Mouse (Mus musculus) ES-E14 (cell line): ENCODE data around the gene Ephb6.

Experiments used
- CHD2 ChIP-seq: IDR thresholded peaks from 2 replicates; pipeline ENCODE4 v1.6.1; 2014; ENCODE audit warnings: mild to moderate bottlenecking, low read depth, low read length, inconsistent platforms
- HCFC1 ChIP-seq: IDR thresholded peaks from 2 replicates; pipeline ENCODE4 v1.6.1; 2012; ENCODE audit warnings: low read length, inconsistent platforms, borderline replicate concordance; ENCODE audit not compliant: insufficient read depth
- MAFK ChIP-seq: IDR thresholded peaks from 2 replicates; pipeline ENCODE4 v1.6.1; 2014; ENCODE audit warnings: mild to moderate bottlenecking, low read depth, low read length, inconsistent platforms; ENCODE audit not compliant: insufficient read depth

DNA sequence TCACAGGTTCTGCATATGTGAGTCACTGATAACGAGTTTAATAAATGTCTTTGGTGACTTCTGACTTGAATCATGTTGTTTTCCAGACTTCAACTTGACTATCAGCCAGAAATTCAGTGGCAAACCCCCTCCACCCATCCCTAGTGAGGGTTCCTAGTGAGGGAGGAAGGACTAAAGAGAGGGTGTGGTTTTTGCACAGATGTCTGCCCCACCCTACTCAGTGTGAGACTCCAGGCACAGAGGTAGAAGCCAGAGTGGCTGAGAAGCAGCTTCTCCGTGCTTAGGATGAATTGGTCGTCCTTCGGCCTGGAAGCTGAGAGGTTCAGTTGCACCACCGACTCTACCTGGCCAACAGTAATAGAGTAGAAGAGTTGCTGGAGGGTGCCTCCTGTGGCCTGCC lies 47.8 kb upstream of the Ephb6 start:
- TF ChIP-seq HCFC1 (no peak), CHD2 (no peak), MAFK (no peak)
